Mouse (Mus musculus): ENCODE results near the gene 4930579F01Rik.

- TF ChIP-seq POLR2A (IDR thresholded peaks at IDR 0.05; ENCODE audit: control insufficient read depth, extremely low read depth, insufficient read depth, low read length, poor library complexity) (no peak), CTCF (IDR thresholded peaks at IDR 0.05; ENCODE audit: borderline replicate concordance, control insufficient read depth, extremely low read depth, insufficient read depth, low read length, poor library complexity) (no peak)
Observed at GRCm38 (mm10) chr3:138118392-138118791, 75.2 kb downstream of the 4930579F01Rik start.

All from thymus, adult 2 months (tissue).